ENCODE assay signal across 9 mouse cellular contexts in the genomic region with DNA sequence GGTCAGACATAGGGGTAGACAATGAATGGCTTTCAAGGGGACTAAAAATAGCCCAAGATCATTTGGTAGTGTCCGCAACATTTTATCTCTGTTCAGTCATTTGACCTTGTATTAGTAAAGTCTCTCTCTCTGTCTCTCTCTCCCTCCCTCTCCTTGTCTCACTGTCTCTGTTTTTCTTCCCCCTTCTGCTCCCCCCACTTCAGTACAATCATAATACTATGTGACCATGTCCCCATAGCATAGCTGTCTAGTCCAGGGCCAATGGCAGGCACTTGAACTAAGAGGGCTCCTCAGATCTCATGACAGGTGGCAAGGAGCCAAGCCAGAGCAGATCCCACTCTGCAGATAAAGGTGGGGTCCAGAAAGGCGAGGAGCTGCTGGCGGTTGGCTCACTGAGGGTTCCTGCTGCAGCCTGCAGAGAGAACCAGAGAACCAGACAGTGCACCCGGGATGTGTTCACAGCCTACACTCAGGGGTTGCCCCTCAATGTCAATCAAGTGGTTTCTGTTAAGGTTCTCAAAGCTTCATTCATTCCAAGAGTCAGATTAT. TPM values are rescaled to one million over a fixed set of nuclear protein-coding genes. Genes with fewer than 3 reads are reported as not detected.
A peak's percentile ranks its signal among the peaks of the same experiment; 100 is the strongest.
DNase-seq lines count a peak whose midpoint lies in the region; ATAC-seq and TF ChIP-seq lines count a peak whose summit lies in the region.
"Had no signal": no experiment of that assay in that cellular context is flagged by ENCODE, and none has a peak within 500 bp of the region (broad histone marks: within the 10 kb centered on the region; RNA-seq: fewer than 3 reads in every experiment).

No protein-coding gene starts in this region.

- H3K9ac ChIP-seq in kidney, embryonic 14.5 days (ENCODE audit: low read depth, low read length): no peak overlapping the region
- H3K9ac ChIP-seq in kidney, postnatal 0 days (ENCODE audit: low read depth, low read length): no peak overlapping the region
- no peak overlapping the region for H3K9ac ChIP-seq in forebrain, embryonic 12.5 days

- WGBS in kidney, embryonic 14.5 days: 56% methylated on average over 4 of the region's 4 CpGs
- WGBS in kidney, postnatal 0 days: 43% methylated on average over 4 of the region's 4 CpGs
- 76% methylated on average over 4 of the region's 4 CpGs for WGBS in forebrain, embryonic 12.5 days

- TF ChIP-seq POLR2A in embryonic fibroblast, embryonic 13.5 days (IDR thresholded peaks at IDR 0.05; ENCODE audit: low read depth, low read length): no peak

- H3K36me3 ChIP-seq in kidney, embryonic 14.5 days (ENCODE audit: control insufficient read depth, insufficient read depth, low read length): no peaks in the 10 kb centered on the region
- no peaks in the 10 kb centered on the region for H3K36me3 ChIP-seq in kidney, postnatal 0 days (ENCODE audit: insufficient read depth, low read length)
- no peaks in the 10 kb centered on the region for H3K36me3 ChIP-seq in forebrain, embryonic 12.5 days (replicated peaks)

- H3K4me3 ChIP-seq in kidney, embryonic 14.5 days (ENCODE audit: low read length): no peak overlapping the region
- H3K4me3 ChIP-seq in embryonic fibroblast, embryonic 13.5 days (ENCODE audit: insufficient read depth, low read length): no peak overlapping the region
- no peak overlapping the region for H3K4me3 ChIP-seq in kidney, postnatal 0 days (replicated peaks; ENCODE audit: low read depth, low read length)
- H3K4me3 ChIP-seq in forebrain, embryonic 12.5 days (replicated peaks): no peak overlapping the region

- H3K27me3 ChIP-seq in kidney, embryonic 14.5 days (ENCODE audit: control insufficient read depth, insufficient read depth, low read length): no peaks in the 10 kb centered on the region
- no peaks in the 10 kb centered on the region for H3K27me3 ChIP-seq in kidney, postnatal 0 days (ENCODE audit: insufficient read depth, low read length)
- no peaks in the 10 kb centered on the region for H3K27me3 ChIP-seq in forebrain, embryonic 12.5 days
- H3K27me3 ChIP-seq: Patski had no signal

- no peak for TF ChIP-seq CTCF in embryonic fibroblast, embryonic 13.5 days (IDR thresholded peaks at IDR 0.05; ENCODE audit: borderline replicate concordance, insufficient read depth, low read length)
- TF ChIP-seq CTCF in kidney, postnatal 0 days (IDR thresholded peaks at IDR 0.05; ENCODE audit: low read depth): no peak

- DNase-seq in kidney, adult 9 months: no peak
- no peak for DNase-seq in kidney, postnatal 0 days (ENCODE audit: low spot score)
- DNase-seq in retina, postnatal 1 day: no peak
- DNase-seq in left cerebral cortex, postnatal 25 days (ENCODE audit: low spot score in 2 of 2): no peak

- no peaks in the 10 kb centered on the region for H3K9me3 ChIP-seq in kidney, embryonic 14.5 days (ENCODE audit: control insufficient read depth, low read length)
- no peaks in the 10 kb centered on the region for H3K9me3 ChIP-seq in kidney, postnatal 0 days (replicated peaks; ENCODE audit: low read length)
- no peaks in the 10 kb centered on the region for H3K9me3 ChIP-seq in forebrain, embryonic 12.5 days

- ATAC-seq in kidney, embryonic 14.5 days (ENCODE audit: low FRiP score, low TSS enrichment): no peak
- ATAC-seq in kidney, postnatal 0 days (replicated peaks; ENCODE audit: low FRiP score, low read depth): no peak; the same call in 1 of the 2 replicates
- peak; percentile 80 for ATAC-seq in megakaryocyte-erythroid progenitor cell, adult 5-6 weeks (replicated peaks; ENCODE audit: low FRiP score, low TSS enrichment, poor library complexity, severe bottlenecking)
- no peak for ATAC-seq in forebrain, embryonic 12.5 days (ENCODE audit: low FRiP score)

- peaks cover 8% of the 10 kb centered on the region; the same call in 1 of the 2 replicates for H3K4me1 ChIP-seq in kidney, embryonic 14.5 days (ENCODE audit: control insufficient read depth, insufficient read depth, low read length)
- peaks cover 16% of the 10 kb centered on the region for H3K4me1 ChIP-seq in embryonic fibroblast, embryonic 13.5 days (ENCODE audit: control insufficient read depth, insufficient read depth, low read length)
- H3K4me1 ChIP-seq in kidney, postnatal 0 days (replicated peaks; ENCODE audit: insufficient read depth, low read length): no peaks in the 10 kb centered on the region
- H3K4me1 ChIP-seq in forebrain, embryonic 12.5 days: no peaks in the 10 kb centered on the region

- intact Hi-C loops in left cerebral cortex, postnatal 25 days (cut with DNase I): no loop called here

- H3K27ac ChIP-seq in kidney, embryonic 14.5 days (ENCODE audit: low read depth, low read length): peak overlapping the region; percentile 5; the same call in 1 of the 2 replicates
- peak overlapping the region; percentile 23; the same call in 1 of the 2 replicates for H3K27ac ChIP-seq in embryonic fibroblast, embryonic 13.5 days (ENCODE audit: insufficient read depth, low read length)
- H3K27ac ChIP-seq in kidney, postnatal 0 days: peak overlapping the region; percentile 54
- no peak overlapping the region for H3K27ac ChIP-seq in forebrain, embryonic 12.5 days

- no peak overlapping the region for H3K4me2 ChIP-seq in kidney, embryonic 14.5 days (replicated peaks; ENCODE audit: low read depth, low read length)
- no peak overlapping the region for H3K4me2 ChIP-seq in kidney, postnatal 0 days (ENCODE audit: low read length)
- H3K4me2 ChIP-seq in forebrain, embryonic 12.5 days: no peak overlapping the region

RNA-seq across cellular contexts. Expression of a gene that starts 34.9 kb away (rescaled TPM):
- 29.4 and 35.7 TPM in 2 replicates for polyA plus RNA-seq in kidney, embryonic 14.5 days (2014; fragmentation: Nextera tagmentation; extraction: Ambion mirVana)
- 18.5 and 21.6 TPM in 2 replicates for polyA plus RNA-seq in embryonic fibroblast, embryonic 13.5 days (2011; ENCODE audit: insufficient read length, low read depth, missing spikeins)
- polyA plus RNA-seq in kidney, postnatal 0 days (2015; fragmentation: Nextera tagmentation; extraction: Ambion mirVana): 15.4 and 16.9 TPM in 2 replicates
- total RNA-seq in megakaryocyte-erythroid progenitor cell, adult 5-6 weeks (2014; fragmentation: Nextera tagmentation): 42.8 and 48.8 TPM in 2 replicates
- total RNA-seq in megakaryocyte-erythroid progenitor cell, adult 5-6 weeks (2017): 27.0 and 27.8 TPM in 2 replicates
- polyA plus RNA-seq in forebrain, embryonic 12.5 days (2016; fragmentation: Nextera tagmentation; extraction: Ambion mirVana): 36.9 and 39.3 TPM in 2 replicates
- 10 to 100 TPM; 25.1 to 26.4 TPM for total RNA-seq in left cerebral cortex, postnatal 25 days (2021)
